Mouse (Mus musculus) lung, postnatal 4 days (tissue): ENCODE data around the gene Jchain.

Experiments
- DNase-seq, 2 experiments: peaks; one replicate each; pipeline ENCODE4 v3.0.0; 2021

Gene Jchain

DNA sequence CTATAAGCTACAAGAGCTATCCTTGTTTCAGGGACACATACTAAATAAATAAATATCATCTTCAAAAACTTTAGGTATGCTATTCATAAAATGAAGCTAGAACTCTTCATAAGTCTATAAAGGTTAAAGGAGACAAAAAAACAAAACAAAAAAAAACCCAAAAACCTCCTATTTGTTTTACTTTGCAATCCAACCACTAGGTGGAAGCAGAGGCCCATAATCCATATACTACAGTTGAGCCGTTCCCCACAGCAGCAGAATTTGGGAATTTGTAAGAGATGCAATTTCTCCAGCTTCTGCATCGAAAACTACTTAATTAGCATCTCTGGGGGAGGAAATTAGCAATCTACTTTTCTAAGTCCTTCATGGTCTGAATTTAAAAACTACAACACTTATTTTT lies 8.5 kb downstream of the Jchain start:
- peak in 1 of 2 experiments; percentile 29 for DNase-seq

- DNase-seq = no peak
These were observed 18.7 kb downstream of the Jchain start for GRCm38 (mm10) chr5:88508990-88509389.

- DNase-seq = no peak
These were observed 19.1 kb downstream of the Jchain start for GRCm38 (mm10) chr5:88508555-88508954.

GRCm38 (mm10) chr5:88499781-88500180 lies 27.9 kb downstream of the Jchain start:
- DNase-seq = no peak

DNA sequence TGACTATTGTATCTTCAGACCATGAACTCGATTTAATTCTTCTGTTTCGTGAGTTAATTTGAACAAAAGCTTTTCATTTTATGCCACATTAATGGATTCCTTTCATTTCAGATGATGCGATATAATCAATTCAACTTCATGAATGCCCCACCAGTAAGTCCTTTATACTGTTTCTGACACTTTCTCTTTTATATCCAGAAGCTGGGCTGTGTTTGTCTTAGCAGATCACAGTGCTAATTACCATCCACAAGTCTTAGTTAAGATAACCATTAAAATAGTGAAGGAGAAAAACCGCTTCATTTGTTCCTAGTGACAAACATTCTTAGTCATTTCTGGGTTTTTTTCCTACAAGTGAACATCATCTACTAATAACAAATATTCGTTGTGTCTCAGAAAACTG lies 36.6 kb downstream of the Jchain start:
- no peak for DNase-seq

- no peak for DNase-seq
These were observed 38.7 kb downstream of the Jchain start for GRCm38 (mm10) chr5:88489004-88489403.

GRCm38 (mm10) chr5:88487675-88488074 lies 40.0 kb downstream of the Jchain start, which contains the start of gene Enam:
Enam (plus strand) TSS chr5:88487975.
- DNase-seq = no peak
